Mouse (Mus musculus): ENCODE measurements at regions not wholly inside any gene's neighbourhood (a gene's known extent, or its start where the extent isn't known, plus 50 kb on each side); places are given as distances from the start of the nearest gene placed in this dataset.

- TF ChIP-seq GATA4 (IDR thresholded peaks at IDR 0.05; ENCODE audit: insufficient replicate concordance, low read length) = no peak
These were observed 262.3 kb downstream of the Dysf start for GRCm38 (mm10) chr6:84270518-84271165.

DNA sequence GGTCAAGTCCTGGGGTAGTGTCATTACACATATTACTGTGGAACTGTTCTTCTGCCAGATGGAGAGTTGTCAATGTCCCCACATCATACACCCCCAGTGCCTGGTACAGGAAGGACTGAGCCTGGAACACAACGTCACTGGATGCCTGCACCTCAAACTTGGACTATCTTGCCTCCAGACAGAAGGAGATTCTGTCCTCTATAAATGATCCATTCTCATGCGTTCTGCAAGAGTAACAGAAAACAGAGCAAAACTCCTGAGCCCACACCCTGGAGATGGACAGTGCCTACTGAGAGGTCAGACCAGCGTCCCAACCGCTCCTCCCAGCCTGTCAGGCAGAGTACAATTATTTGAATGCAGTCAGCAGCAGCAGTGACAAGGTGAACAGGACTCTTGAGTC lies 261.1 kb downstream of the Dysf start:
- TF ChIP-seq GATA4 (IDR thresholded peaks at IDR 0.05; ENCODE audit: insufficient replicate concordance, low read length) = no peak

GRCm38 (mm10) chr6:84269023-84269422 lies 260.6 kb downstream of the Dysf start:
- no peak for TF ChIP-seq GATA4 (IDR thresholded peaks at IDR 0.05; ENCODE audit: insufficient replicate concordance, low read length)

DNA sequence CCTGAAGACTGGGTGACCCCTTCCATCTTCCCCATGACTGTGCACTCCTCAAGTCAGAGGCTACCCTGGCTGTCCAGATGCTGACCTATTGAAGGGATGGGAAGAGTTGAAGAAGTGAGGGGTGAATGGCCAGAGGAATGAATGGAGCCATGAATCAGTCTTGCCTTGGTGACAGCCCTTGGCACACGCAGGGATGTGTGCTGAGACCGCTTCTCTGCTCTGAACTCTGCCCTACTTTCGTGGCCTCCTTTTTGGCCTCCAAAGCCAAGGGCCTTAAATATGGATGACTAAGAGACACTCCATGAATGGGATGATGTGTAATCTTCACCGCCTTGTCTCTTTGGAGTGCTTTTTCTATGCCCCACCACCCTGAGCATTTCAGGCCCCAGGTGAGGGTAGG lies 259.7 kb downstream of the Dysf start:
- no peak for TF ChIP-seq GATA4 (IDR thresholded peaks at IDR 0.05; ENCODE audit: insufficient replicate concordance, low read length)

- no peak for TF ChIP-seq GATA4 (IDR thresholded peaks at IDR 0.05; ENCODE audit: insufficient replicate concordance, low read length)
These were observed 259.1 kb downstream of the Dysf start for GRCm38 (mm10) chr6:84267526-84267925.

GRCm38 (mm10) chr6:84266736-84267135 lies 258.3 kb downstream of the Dysf start:
- TF ChIP-seq GATA4 (IDR thresholded peaks at IDR 0.05; ENCODE audit: insufficient replicate concordance, low read length) = no peak

DNA sequence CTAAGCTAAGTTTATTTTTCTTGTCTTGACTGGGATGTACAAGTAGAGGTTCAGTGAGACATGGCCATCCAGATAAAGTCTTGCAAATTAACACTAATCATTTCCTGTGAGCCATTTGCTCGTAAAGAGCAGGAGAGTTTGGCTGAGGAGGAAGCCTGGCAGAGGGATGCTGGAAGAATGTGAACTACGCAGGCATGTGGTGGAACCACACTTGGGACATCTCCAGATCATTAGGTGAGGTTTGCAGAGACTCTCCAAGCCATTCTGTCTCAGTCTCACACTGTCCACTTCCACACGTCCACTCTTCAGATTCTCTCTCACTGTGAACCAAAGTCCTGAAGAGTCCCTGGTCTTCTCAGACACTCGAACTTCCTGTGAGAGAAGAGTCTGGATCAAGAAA lies 256.3 kb downstream of the Dysf start:
- TF ChIP-seq GATA4 (IDR thresholded peaks at IDR 0.05; ENCODE audit: insufficient replicate concordance, low read length) = no peak

DNA sequence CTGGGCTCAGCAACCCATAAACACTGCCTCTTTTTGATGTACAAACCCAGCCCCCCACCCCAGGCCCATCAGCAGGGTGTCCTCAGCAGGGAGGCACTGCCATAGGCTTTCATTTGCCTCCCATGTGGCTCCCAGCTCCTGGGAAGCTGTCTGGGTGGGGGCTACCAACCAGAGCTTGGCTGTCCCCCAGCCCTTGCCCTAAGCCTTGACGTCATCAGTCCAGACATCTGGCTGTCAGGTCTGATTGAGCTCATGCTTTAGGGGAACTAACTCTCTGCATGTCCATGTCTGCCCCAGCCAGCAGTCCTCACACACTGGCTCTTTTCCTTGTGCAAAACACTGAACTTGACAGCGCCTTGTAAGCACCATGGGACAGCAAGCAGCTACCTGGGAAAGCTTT lies 255.3 kb downstream of the Dysf start:
- no peak for TF ChIP-seq GATA4 (IDR thresholded peaks at IDR 0.05; ENCODE audit: insufficient replicate concordance, low read length)

GRCm38 (mm10) chr6:84262766-84263165 lies 254.4 kb downstream of the Dysf start:
- no peak for TF ChIP-seq GATA4 (IDR thresholded peaks at IDR 0.05; ENCODE audit: insufficient replicate concordance, low read length)

GRCm38 (mm10) chr6:84261483-84261882 lies 253.1 kb downstream of the Dysf start:
- TF ChIP-seq GATA4 (IDR thresholded peaks at IDR 0.05; ENCODE audit: insufficient replicate concordance, low read length) = no peak
